Mouse (Mus musculus): ENCODE results near the gene Strada. TPM values are rescaled to one million over a fixed set of nuclear protein-coding genes. Genes with fewer than 3 reads are reported as not detected.
A peak's percentile ranks its signal among the peaks of the same experiment; 100 is the strongest.
"Not testable (repeated sequence)": the region's sequence is repeated elsewhere in the genome, so short reads cannot be mapped to it uniquely, and the experiment has no call there.

Gene Strada
- polyA plus RNA-seq, 1 experiment from 2014 or later = 33.9 TPM

DNA sequence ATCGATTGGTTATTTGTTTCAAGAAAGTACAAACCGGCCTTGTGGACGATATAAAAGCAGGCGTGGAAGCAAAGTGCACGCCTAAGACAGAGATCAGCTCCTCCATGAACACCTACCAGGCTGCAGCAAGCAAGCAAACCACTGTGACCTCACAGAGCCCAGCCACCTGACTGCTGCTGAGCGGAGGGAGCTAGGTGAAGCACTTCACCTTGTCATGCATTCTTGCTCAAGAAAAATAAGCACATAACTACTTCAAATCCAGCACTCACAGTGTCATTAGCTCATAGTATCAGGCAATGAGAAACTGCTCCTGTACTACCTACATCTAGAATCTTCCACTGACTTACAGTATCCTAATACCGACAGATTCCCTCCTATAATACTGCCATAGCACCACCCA, 2.0 kb downstream of the Strada start:
- not testable (repeated sequence) for ATAC-seq (ENCODE audit: low FRiP score); H3K4me1 ChIP-seq; H3K9ac ChIP-seq; H3K27ac ChIP-seq; H3K9me3 ChIP-seq (replicated peaks); H3K4me2 ChIP-seq (replicated peaks); H3K27me3 ChIP-seq; H3K4me3 ChIP-seq
- peaks cover 61% of the 10 kb centered on the region for H3K36me3 ChIP-seq
- 97% methylated on average over 7 of the region's 7 CpGs for WGBS

DNA sequence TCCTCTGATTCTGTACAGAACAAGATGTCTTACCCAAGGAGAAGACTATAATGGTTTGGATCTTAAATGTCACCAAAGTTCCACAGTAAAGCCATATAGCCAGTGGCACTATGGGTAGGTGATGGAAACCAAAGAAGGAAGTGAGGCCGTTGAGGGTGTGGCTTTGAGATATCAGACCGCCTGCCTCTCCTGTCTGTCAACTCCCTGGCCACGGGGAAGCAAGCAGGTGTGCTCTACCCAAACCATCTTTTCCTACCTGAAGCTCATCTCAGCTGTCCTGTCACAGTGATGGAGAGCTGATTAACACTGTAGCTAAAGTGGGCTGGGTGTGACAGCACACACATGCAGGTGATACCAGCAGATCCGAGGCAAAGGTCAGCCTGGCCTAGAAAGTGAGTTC, 3.7 kb downstream of the Strada start:
- Histone ChIP-seq H3K4me3 (no peak overlapping the region), H3K4me1 (no peaks in the 10 kb centered on the region), H3K27ac (no peak overlapping the region), H3K36me3 (peaks cover 47% of the 10 kb centered on the region), H3K9ac (no peak overlapping the region), H3K4me2 (replicated peaks) (no peak overlapping the region), H3K27me3 (no peaks in the 10 kb centered on the region), H3K9me3 (replicated peaks) (no peaks in the 10 kb centered on the region)
- ATAC-seq (ENCODE audit: low FRiP score) = no peak
- WGBS = 87% methylated on average over 4 of the region's 4 CpGs

- Histone ChIP-seq H3K27ac (no peak overlapping the region), H3K4me3 (no peak overlapping the region), H3K9me3 (replicated peaks) (no peaks in the 10 kb centered on the region), H3K4me1 (peaks cover 8% of the 10 kb centered on the region; the same call in 1 of the 2 replicates), H3K36me3 (peaks cover 23% of the 10 kb centered on the region), H3K4me2 (replicated peaks) (no peak overlapping the region), H3K9ac (no peak overlapping the region), H3K27me3 (no peaks in the 10 kb centered on the region)
- no peak for ATAC-seq (ENCODE audit: low FRiP score)
Observed at GRCm38 (mm10) chr11:106195341-106195740, 6.6 kb downstream of the Strada start.

GRCm38 (mm10) chr11:106194891-106195290, 7.1 kb downstream of the Strada start:
- WGBS = 91% methylated on average over 7 of the region's 7 CpGs
- peaks cover 8% of the 10 kb centered on the region; the same call in 1 of the 2 replicates for H3K4me1 ChIP-seq
- H3K9ac ChIP-seq = no peak overlapping the region
- H3K27me3 ChIP-seq = no peaks in the 10 kb centered on the region
- no peak overlapping the region for H3K4me2 ChIP-seq (replicated peaks)
- H3K9me3 ChIP-seq (replicated peaks) = no peaks in the 10 kb centered on the region
- ATAC-seq (ENCODE audit: low FRiP score) = no peak
- H3K36me3 ChIP-seq = peaks cover 21% of the 10 kb centered on the region
- H3K27ac ChIP-seq = no peak overlapping the region
- no peak overlapping the region for H3K4me3 ChIP-seq

GRCm38 (mm10) chr11:106194155-106194541, 7.8 kb downstream of the Strada start:
- Histone ChIP-seq H3K27me3 (no peaks in the 10 kb centered on the region), H3K27ac (peak overlapping the region; percentile 89), H3K4me1 (peaks cover 8% of the 10 kb centered on the region; the same call in 1 of the 2 replicates), H3K9ac (peak overlapping the region; percentile 78), H3K9me3 (replicated peaks) (no peaks in the 10 kb centered on the region), H3K4me3 (peak overlapping the region; percentile 55), H3K4me2 (replicated peaks) (peak overlapping the region; percentile 58), H3K36me3 (peaks cover 21% of the 10 kb centered on the region)
- no peak for ATAC-seq (ENCODE audit: low FRiP score)
- WGBS = 36% methylated on average over 3 of the region's 3 CpGs

- peaks cover 8% of the 10 kb centered on the region; the same call in 1 of the 2 replicates for H3K4me1 ChIP-seq
- 2% methylated on average over 41 of the region's 44 CpGs for WGBS
- peak overlapping the region; percentile 78 for H3K9ac ChIP-seq
- H3K4me2 ChIP-seq (replicated peaks) = peak overlapping the region; percentile 58
- H3K9me3 ChIP-seq (replicated peaks) = no peaks in the 10 kb centered on the region
- H3K27me3 ChIP-seq = no peaks in the 10 kb centered on the region
- peak overlapping the region; percentile 89 for H3K27ac ChIP-seq
- peaks cover 21% of the 10 kb centered on the region for H3K36me3 ChIP-seq
- peak overlapping the region; percentile 55 for H3K4me3 ChIP-seq
- ATAC-seq (ENCODE audit: low FRiP score) = peak; percentile 97
Observed at GRCm38 (mm10) chr11:106193371-106194154, 8.4 kb downstream of the Strada start.

DNA sequence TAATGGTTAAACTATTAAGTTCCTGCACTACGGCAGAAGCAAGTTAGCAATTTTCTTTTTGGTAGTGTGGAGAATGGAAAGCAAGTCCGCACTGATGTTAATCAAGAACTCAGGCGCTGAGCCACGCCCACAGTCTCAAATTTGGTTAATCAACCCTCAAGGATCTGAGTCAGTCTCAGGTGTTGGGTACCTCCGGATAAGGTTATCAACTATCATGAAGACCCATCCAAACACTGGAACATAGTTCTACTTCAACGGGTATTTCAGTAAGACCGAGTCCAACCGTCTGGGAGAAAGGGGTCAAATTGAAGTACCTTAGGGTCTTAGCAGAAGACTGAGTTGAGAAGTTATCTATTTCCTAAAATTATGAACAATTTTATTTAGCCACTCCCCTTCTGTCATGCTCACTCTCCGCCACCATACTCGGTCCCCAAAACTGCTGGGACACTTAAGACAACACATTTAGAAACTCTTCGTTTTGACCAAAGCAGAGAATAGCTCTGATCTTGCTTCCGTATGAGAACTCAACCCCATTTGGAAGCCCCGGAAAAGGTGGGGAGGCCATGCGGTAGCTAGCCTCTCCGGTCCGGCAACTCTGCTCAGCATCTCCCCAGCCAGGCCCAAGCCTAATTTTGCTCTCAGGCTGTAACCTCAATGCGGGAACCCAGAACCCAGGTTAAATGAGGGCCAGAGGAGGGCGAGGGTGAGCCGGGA, 9.2 kb downstream of the Strada start:
- peak overlapping the region; percentile 78 for H3K9ac ChIP-seq
- whole genome bisulfite sequencing = 15% methylated on average over 19 of the region's 19 CpGs
- H3K4me3 ChIP-seq = peak overlapping the region; percentile 55
- H3K4me2 ChIP-seq (replicated peaks) = peak overlapping the region; percentile 58
- H3K36me3 ChIP-seq = peaks cover 16% of the 10 kb centered on the region
- no peaks in the 10 kb centered on the region for H3K9me3 ChIP-seq (replicated peaks)
- H3K4me1 ChIP-seq = peaks cover 8% of the 10 kb centered on the region; the same call in 1 of the 2 replicates
- H3K27ac ChIP-seq = peak overlapping the region; percentile 75
- peak; percentile 2; the same call in 1 of the 2 replicates for ATAC-seq (ENCODE audit: low FRiP score)
- H3K27me3 ChIP-seq = no peaks in the 10 kb centered on the region

DNA sequence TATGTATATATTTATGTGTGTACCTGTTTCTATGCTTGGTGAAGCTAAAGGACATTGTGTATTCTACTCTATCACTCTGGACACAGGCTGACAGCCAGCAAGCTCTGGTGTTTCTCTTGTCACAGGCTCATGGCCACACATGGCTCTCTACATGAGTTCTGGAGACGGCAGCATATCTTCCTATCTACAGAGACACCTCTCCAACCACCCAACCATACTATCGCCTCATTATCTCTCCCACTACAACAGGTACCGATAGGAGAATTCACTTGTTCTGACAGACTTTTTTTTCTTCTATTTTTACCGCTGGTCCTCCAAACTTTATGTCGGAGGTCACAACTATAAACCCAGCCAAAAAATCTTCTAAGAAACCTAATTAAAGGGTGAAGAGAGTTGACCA, 9.7 kb downstream of the Strada start:
- peak overlapping the region; percentile 55; the same call in 1 of the 2 replicates for H3K4me3 ChIP-seq
- 93% methylated on average over 5 of the region's 5 CpGs for WGBS
- peaks cover 10% of the 10 kb centered on the region for H3K36me3 ChIP-seq

DNA sequence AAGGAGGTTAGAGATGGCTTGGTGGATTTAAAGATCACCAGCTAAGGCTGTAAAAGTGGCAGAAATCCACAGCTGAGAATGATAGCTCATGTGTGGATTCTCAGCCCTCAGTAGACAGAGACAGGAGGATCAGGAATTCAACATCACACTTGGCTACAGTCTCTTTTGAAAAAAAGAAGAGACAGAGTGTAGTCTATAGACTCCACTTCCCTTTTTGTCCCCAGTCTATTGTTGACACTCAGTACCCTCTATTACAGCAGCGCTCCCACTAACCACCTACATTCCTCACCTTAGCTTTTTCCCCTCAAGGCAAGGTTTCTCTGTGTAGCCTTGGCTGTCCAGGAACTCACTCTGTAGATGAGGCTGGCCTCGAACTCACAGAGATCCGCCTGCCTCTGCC, 10.3 kb downstream of the Strada start:
- Histone ChIP-seq H3K9me3 (replicated peaks) (no peaks in the 10 kb centered on the region), H3K27ac (no peak overlapping the region), H3K4me2 (replicated peaks) (no peak overlapping the region), H3K27me3 (no peaks in the 10 kb centered on the region), H3K36me3 (peaks cover 6% of the 10 kb centered on the region), H3K4me1 (peaks cover 8% of the 10 kb centered on the region; the same call in 1 of the 2 replicates), H3K9ac (no peak overlapping the region), H3K4me3 (no peak overlapping the region)
- WGBS = 94% methylated on average over 3 of the region's 3 CpGs
- ATAC-seq (ENCODE audit: low FRiP score) = no peak

More for the DNA sequence above, 9.7 kb downstream of the Strada start:
- no peak for ATAC-seq (ENCODE audit: low FRiP score)
- peaks cover 8% of the 10 kb centered on the region; the same call in 1 of the 2 replicates for H3K4me1 ChIP-seq
- H3K27me3 ChIP-seq = no peaks in the 10 kb centered on the region
- no peaks in the 10 kb centered on the region for H3K9me3 ChIP-seq (replicated peaks)
- no peak overlapping the region; the same call in 1 of the 2 replicates for H3K9ac ChIP-seq
- peak overlapping the region; percentile 58 for H3K4me2 ChIP-seq (replicated peaks)
- H3K27ac ChIP-seq = no peak overlapping the region

DNA sequence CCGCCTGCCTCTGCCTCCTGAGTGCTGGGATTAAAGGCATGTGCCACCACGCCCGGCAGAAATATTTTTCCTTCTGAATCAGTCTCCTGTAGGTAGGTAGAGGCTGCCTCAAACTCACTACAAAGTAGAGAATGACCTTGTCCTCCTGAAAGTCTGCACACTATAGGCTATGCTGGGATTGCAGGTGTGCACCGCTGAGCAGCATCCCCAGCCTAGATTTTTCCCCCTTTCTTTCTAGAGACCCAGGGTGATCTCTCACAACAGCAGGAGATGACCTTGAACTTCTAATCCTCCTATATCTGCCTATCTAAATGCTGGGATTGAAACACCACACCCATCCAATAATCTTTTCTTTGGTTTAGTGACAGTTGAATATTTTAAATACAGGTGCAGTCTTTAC, 14.6 kb downstream of the Strada start:
- Histone ChIP-seq H3K4me1 (peaks cover 2% of the 10 kb centered on the region; the same call in 1 of the 2 replicates), H3K9ac (no peak overlapping the region), H3K4me2 (replicated peaks) (no peak overlapping the region), H3K4me3 (no peak overlapping the region), H3K9me3 (replicated peaks) (no peaks in the 10 kb centered on the region), H3K27me3 (no peaks in the 10 kb centered on the region), H3K27ac (no peak overlapping the region), H3K36me3 (peaks cover 15% of the 10 kb centered on the region; the same call in 1 of the 2 replicates)
- WGBS = 91% methylated on average over 4 of the region's 4 CpGs
- no peak for ATAC-seq (ENCODE audit: low FRiP score)

GRCm38 (mm10) chr11:106180449-106180801, 21.5 kb downstream of the Strada start:
- H3K36me3 ChIP-seq = peaks cover 22% of the 10 kb centered on the region; the same call in 1 of the 2 replicates
- no peak overlapping the region for H3K4me3 ChIP-seq
- H3K4me1 ChIP-seq = no peaks in the 10 kb centered on the region
- H3K27me3 ChIP-seq = no peaks in the 10 kb centered on the region
- no peak overlapping the region for H3K9ac ChIP-seq
- H3K4me2 ChIP-seq (replicated peaks) = no peak overlapping the region
- no peak for ATAC-seq (ENCODE audit: low FRiP score)
- WGBS = 88% methylated on average over 2 of the region's 2 CpGs
- no peak overlapping the region for H3K27ac ChIP-seq
- no peaks in the 10 kb centered on the region for H3K9me3 ChIP-seq (replicated peaks)

GRCm38 (mm10) chr11:106179711-106180448, 22.1 kb downstream of the Strada start:
- Histone ChIP-seq H3K36me3 (peaks cover 22% of the 10 kb centered on the region; the same call in 1 of the 2 replicates), H3K27ac (no peak overlapping the region), H3K4me3 (no peak overlapping the region), H3K9ac (no peak overlapping the region), H3K27me3 (no peaks in the 10 kb centered on the region), H3K4me1 (no peaks in the 10 kb centered on the region), H3K4me2 (replicated peaks) (no peak overlapping the region), H3K9me3 (replicated peaks) (no peaks in the 10 kb centered on the region)
- WGBS = 75% methylated on average over 7 of the region's 7 CpGs
- no peak for ATAC-seq (ENCODE audit: low FRiP score)

Data from hindbrain, embryonic 12.5 days (tissue).